ENCODE assay signal across 9 mouse cellular contexts in genomic region chr12:112797672-112798331, GRCm38 (mm10). TPM values are rescaled to one million over a fixed set of nuclear protein-coding genes. Genes with fewer than 3 reads are reported as not detected.
A peak's percentile ranks its signal among the peaks of the same experiment; 100 is the strongest.
DNase-seq lines count a peak whose midpoint lies in the region; ATAC-seq and TF ChIP-seq lines count a peak whose summit lies in the region.
"Had no signal": no experiment of that assay in that cellular context is flagged by ENCODE, and none has a peak within 500 bp of the region (broad histone marks: within the 10 kb centered on the region; RNA-seq: fewer than 3 reads in every experiment).

No protein-coding gene starts in this region.

- no peaks in the 10 kb centered on the region for H3K36me3 ChIP-seq in hindbrain, embryonic 15.5 days
- H3K36me3 ChIP-seq in hindbrain, embryonic 10.5 days = no peaks in the 10 kb centered on the region
- no peaks in the 10 kb centered on the region for H3K36me3 ChIP-seq in hindbrain, embryonic 16.5 days (ENCODE audit: control insufficient read depth, insufficient read depth, low read length)
- H3K36me3 ChIP-seq in myocyte (ENCODE audit: control insufficient read depth, insufficient read depth) = no peaks in the 10 kb centered on the region
- H3K36me3 ChIP-seq in kidney, adult 2 months (ENCODE audit: control insufficient read depth, insufficient read depth, low read length) = no peaks in the 10 kb centered on the region
- H3K36me3 ChIP-seq: neural tube, embryonic 12.5 days had no signal

- 42% methylated on average over 15 of the region's 15 CpGs for WGBS in hindbrain, embryonic 15.5 days
- WGBS in hindbrain, embryonic 10.5 days = 69% methylated on average over 15 of the region's 15 CpGs
- 50% methylated on average over 14 of the region's 15 CpGs for WGBS in hindbrain, embryonic 16.5 days
- 45% methylated on average over 15 of the region's 15 CpGs for WGBS in kidney, adult 2 months

- no peak overlapping the region for H3K4me3 ChIP-seq in hindbrain, embryonic 15.5 days
- no peak overlapping the region for H3K4me3 ChIP-seq in hindbrain, embryonic 10.5 days
- H3K4me3 ChIP-seq in hindbrain, embryonic 16.5 days (ENCODE audit: low read length) = no peak overlapping the region
- peak overlapping the region; percentile 62 for H3K4me3 ChIP-seq in myocyte
- no peak overlapping the region for H3K4me3 ChIP-seq in kidney, adult 2 months (ENCODE audit: insufficient read depth, low read depth, low read length)
- H3K4me3 ChIP-seq: neural tube, embryonic 12.5 days had no signal

- H3K27me3 ChIP-seq in hindbrain, embryonic 15.5 days = peaks cover 14% of the 10 kb centered on the region; the same call in 1 of the 2 replicates
- peaks cover 47% of the 10 kb centered on the region for H3K27me3 ChIP-seq in hindbrain, embryonic 10.5 days (ENCODE audit: insufficient read depth, poor library complexity, severe bottlenecking)
- H3K27me3 ChIP-seq in hindbrain, embryonic 16.5 days (replicated peaks; ENCODE audit: control insufficient read depth, insufficient read depth, low read length) = peaks cover 6% of the 10 kb centered on the region
- no peaks in the 10 kb centered on the region for H3K27me3 ChIP-seq in myocyte (ENCODE audit: control insufficient read depth, insufficient read depth, insufficient read length)
- H3K27me3 ChIP-seq in kidney, adult 2 months (replicated peaks; ENCODE audit: control insufficient read depth, insufficient read depth, low read length) = no peaks in the 10 kb centered on the region

- TF ChIP-seq POLR2A in myocyte (IDR thresholded peaks at IDR 0.05; ENCODE audit: insufficient read length, low read depth) = no peak
- no peak for TF ChIP-seq POLR2A in kidney, adult 2 months (IDR thresholded peaks at IDR 0.05; ENCODE audit: low read depth, low read length)

- no peak for TF ChIP-seq CTCF in kidney, adult 2 months (conservative IDR thresholded peaks at IDR 0.05; ENCODE audit: insufficient read depth, insufficient read length, low read depth, low read length)

- peaks cover 23% of the 10 kb centered on the region for H3K79me2 ChIP-seq in myocyte (ENCODE audit: control insufficient read depth, insufficient read depth)

- H3K27ac ChIP-seq in hindbrain, embryonic 15.5 days (replicated peaks) = no peak overlapping the region
- H3K27ac ChIP-seq in hindbrain, embryonic 10.5 days = no peak overlapping the region
- H3K27ac ChIP-seq in hindbrain, embryonic 16.5 days (ENCODE audit: low read depth, low read length) = no peak overlapping the region
- H3K27ac ChIP-seq in kidney, adult 2 months (ENCODE audit: insufficient read depth, low read depth, low read length) = no peak overlapping the region
- H3K27ac ChIP-seq: neural tube, embryonic 12.5 days had no signal

- H3ac ChIP-seq in myocyte (ENCODE audit: control insufficient read depth, insufficient read length) = no peak overlapping the region

- 0 out of 2 replicates have a peak, but pooled peaks have one; percentile 23 for ATAC-seq in hindbrain, embryonic 15.5 days (ENCODE audit: low FRiP score, low read depth)
- ATAC-seq in hindbrain, embryonic 16.5 days = peak; percentile 19; the same call in 1 of the 2 replicates
- ATAC-seq in megakaryocyte-erythroid progenitor cell, adult 5-6 weeks (replicated peaks; ENCODE audit: low FRiP score, low TSS enrichment, poor library complexity, severe bottlenecking) = no peak

- no peak overlapping the region for H3K4me2 ChIP-seq in hindbrain, embryonic 15.5 days
- no peak overlapping the region for H3K4me2 ChIP-seq in hindbrain, embryonic 16.5 days (ENCODE audit: low read length)
- peak overlapping the region; percentile 81 for H3K4me2 ChIP-seq in myocyte (ENCODE audit: low read depth)
- H3K4me2 ChIP-seq: neural tube, embryonic 12.5 days had no signal

- no peaks in the 10 kb centered on the region for H3K9me3 ChIP-seq in hindbrain, embryonic 15.5 days
- no peaks in the 10 kb centered on the region for H3K9me3 ChIP-seq in hindbrain, embryonic 10.5 days
- no peaks in the 10 kb centered on the region for H3K9me3 ChIP-seq in hindbrain, embryonic 16.5 days (ENCODE audit: control insufficient read depth, low read length)
- H3K9me3 ChIP-seq: neural tube, embryonic 12.5 days had no signal

- peaks cover 28% of the 10 kb centered on the region for H3K4me1 ChIP-seq in hindbrain, embryonic 15.5 days (replicated peaks)
- H3K4me1 ChIP-seq in hindbrain, embryonic 10.5 days (replicated peaks) = peaks cover 56% of the 10 kb centered on the region
- peaks cover 19% of the 10 kb centered on the region for H3K4me1 ChIP-seq in hindbrain, embryonic 16.5 days (ENCODE audit: control insufficient read depth, insufficient read depth, low read depth, low read length)
- 0 out of 2 replicates have a peak, but pooled peaks cover 3% of the 10 kb centered on the region for H3K4me1 ChIP-seq in kidney, adult 2 months (ENCODE audit: control insufficient read depth, insufficient read depth, low read length)

- DNase-seq in hindbrain, embryonic 10.5 days (ENCODE audit: low spot score) = no peak
- DNase-seq in adrenal gland, adult 2 months = peak; percentile 89
- DNase-seq in kidney, adult 2 months = no peak
- DNase-seq in yolk sac, embryonic 10.5 days (ENCODE audit: low spot score) = no peak

- H3K9ac ChIP-seq in hindbrain, embryonic 15.5 days = no peak overlapping the region
- H3K9ac ChIP-seq in hindbrain, embryonic 16.5 days (ENCODE audit: low read depth, low read length) = peak overlapping the region; percentile 14; the same call in 1 of the 2 replicates
- H3K9ac ChIP-seq: neural tube, embryonic 12.5 days had no signal

TF ChIP-seq in myocyte, 11 proteins besides CTCF, POLR2A, EP300 and RAD21 (continues in another document):
- TF ChIP-seq MYOG (IDR thresholded peaks at IDR 0.05; ENCODE audit: control insufficient read depth in 1 of 3, insufficient read depth in 1 of 3, insufficient read length in 2 of 3, low read depth in 2 of 3) (peak; percentile 45 to 96 (median 91)), USF1 (IDR thresholded peaks at IDR 0.05; ENCODE audit: low read depth) (no peak), SRF (IDR thresholded peaks at IDR 0.05; ENCODE audit: control insufficient read depth, insufficient read length, low read depth) (no peak), REST (IDR thresholded peaks at IDR 0.05; ENCODE audit: insufficient read depth, insufficient read length) (no peak), CEBPB (IDR thresholded peaks at IDR 0.05; ENCODE audit: insufficient read depth, poor library complexity, severe bottlenecking) (no peak), TCF12 (IDR thresholded peaks at IDR 0.05; ENCODE audit: insufficient read depth, poor library complexity, severe bottlenecking) (peak; percentile 83), E2F4 (IDR thresholded peaks at IDR 0.05; ENCODE audit: insufficient read depth) (no peak), MYOD1 (IDR thresholded peaks at IDR 0.05; ENCODE audit: control insufficient read depth in 1 of 3, insufficient read length in 2 of 3, low read depth in 2 of 3) (peak in 2 of 3 experiments; percentile 94 to 96)

RNA-seq across cellular contexts. Expression of gene Ahnak2, which starts 4.7 kb away (rescaled TPM):
- 1.8 and 3.3 TPM in 2 replicates for polyA plus RNA-seq in hindbrain, embryonic 15.5 days (2015; fragmentation: Nextera tagmentation; extraction: Ambion mirVana)
- 0.16 and 0.37 TPM in 2 replicates for polyA plus RNA-seq in hindbrain, embryonic 10.5 days (2016; fragmentation: Nextera tagmentation; extraction: Ambion mirVana)
- 10 to 100 TPM in 1 of 2 experiments, 1 to 10 TPM in 1; 3.6 to 10.0 TPM for total RNA-seq in adrenal gland, adult 2 months (2021)
- 1.7 and 2.2 TPM in 2 replicates for polyA plus RNA-seq in adrenal gland, adult 2 months (2012; rRNA removed)
- 3.4 and 3.7 TPM in 2 replicates for polyA plus RNA-seq in hindbrain, embryonic 16.5 days (2015; fragmentation: Nextera tagmentation; extraction: Ambion mirVana)
- polyA plus RNA-seq in myocyte (2012; fragmentation: generic; extraction: Trizol) = 24.4 TPM
- total RNA-seq in megakaryocyte-erythroid progenitor cell, adult 5-6 weeks (2014; fragmentation: Nextera tagmentation) = not detected in 2 replicates
- not detected in 2 replicates for total RNA-seq in megakaryocyte-erythroid progenitor cell, adult 5-6 weeks (2017)
- polyA plus RNA-seq in kidney, adult 2 months (2012; rRNA removed) = 0.70 and 0.99 TPM in 2 replicates

RNA-seq across cellular contexts. Expression of gene Clba1, which starts 10.9 kb away (rescaled TPM):
- 21.6 and 22.7 TPM in 2 replicates for polyA plus RNA-seq in hindbrain, embryonic 15.5 days (2015; fragmentation: Nextera tagmentation; extraction: Ambion mirVana)
- 15.5 and 17.2 TPM in 2 replicates for polyA plus RNA-seq in hindbrain, embryonic 10.5 days (2016; fragmentation: Nextera tagmentation; extraction: Ambion mirVana)
- 10 to 100 TPM in 1 of 2 experiments, 1 to 10 TPM in 1; 4.1 to 14.3 TPM for total RNA-seq in adrenal gland, adult 2 months (2021)
- 10.2 and 12.4 TPM in 2 replicates for polyA plus RNA-seq in adrenal gland, adult 2 months (2012; rRNA removed)
- 21.7 and 24.2 TPM in 2 replicates for polyA plus RNA-seq in hindbrain, embryonic 16.5 days (2015; fragmentation: Nextera tagmentation; extraction: Ambion mirVana)
- 9.6 TPM for polyA plus RNA-seq in myocyte (2012; fragmentation: generic; extraction: Trizol)
- total RNA-seq in megakaryocyte-erythroid progenitor cell, adult 5-6 weeks (2014; fragmentation: Nextera tagmentation) = 0.74 and 1.2 TPM in 2 replicates
- 0.08 TPM in 1 of 2 replicates, not detected in the other for total RNA-seq in megakaryocyte-erythroid progenitor cell, adult 5-6 weeks (2017)
- polyA plus RNA-seq in kidney, adult 2 months (2012; rRNA removed) = 19.1 and 22.5 TPM in 2 replicates

RNA-seq across cellular contexts. Expression of gene Cdca4, which starts 31.4 kb away (rescaled TPM):
- 37.3 and 44.6 TPM in 2 replicates for polyA plus RNA-seq in hindbrain, embryonic 15.5 days (2015; fragmentation: Nextera tagmentation; extraction: Ambion mirVana)
- 176 and 179 TPM in 2 replicates for polyA plus RNA-seq in hindbrain, embryonic 10.5 days (2016; fragmentation: Nextera tagmentation; extraction: Ambion mirVana)
- 10 to 100 TPM; 11.0 to 13.0 TPM for total RNA-seq in adrenal gland, adult 2 months (2021)
- polyA plus RNA-seq in adrenal gland, adult 2 months (2012; rRNA removed) = 8.1 and 9.4 TPM in 2 replicates
- polyA plus RNA-seq in hindbrain, embryonic 16.5 days (2015; fragmentation: Nextera tagmentation; extraction: Ambion mirVana) = 31.3 and 36.7 TPM in 2 replicates
- 21.5 TPM for polyA plus RNA-seq in myocyte (2012; fragmentation: generic; extraction: Trizol)
- 71.1 and 82.7 TPM in 2 replicates for total RNA-seq in megakaryocyte-erythroid progenitor cell, adult 5-6 weeks (2014; fragmentation: Nextera tagmentation)
- 47.3 and 52.4 TPM in 2 replicates for total RNA-seq in megakaryocyte-erythroid progenitor cell, adult 5-6 weeks (2017)
- 10.3 and 10.6 TPM in 2 replicates for polyA plus RNA-seq in kidney, adult 2 months (2012; rRNA removed)

RNA-seq across cellular contexts. Expression of gene Pld4, which starts 37.3 kb away (rescaled TPM):
- polyA plus RNA-seq in hindbrain, embryonic 15.5 days (2015; fragmentation: Nextera tagmentation; extraction: Ambion mirVana) = 6.3 and 9.2 TPM in 2 replicates
- 5.2 and 5.7 TPM in 2 replicates for polyA plus RNA-seq in hindbrain, embryonic 10.5 days (2016; fragmentation: Nextera tagmentation; extraction: Ambion mirVana)
- 10 to 100 TPM; 10.1 to 13.0 TPM for total RNA-seq in adrenal gland, adult 2 months (2021)
- 28.0 and 29.5 TPM in 2 replicates for polyA plus RNA-seq in adrenal gland, adult 2 months (2012; rRNA removed)
- 5.6 and 7.0 TPM in 2 replicates for polyA plus RNA-seq in hindbrain, embryonic 16.5 days (2015; fragmentation: Nextera tagmentation; extraction: Ambion mirVana)
- polyA plus RNA-seq in myocyte (2012; fragmentation: generic; extraction: Trizol) = 0.08 TPM
- 1.2 TPM in 1 of 2 replicates, not detected in the other for total RNA-seq in megakaryocyte-erythroid progenitor cell, adult 5-6 weeks (2014; fragmentation: Nextera tagmentation)
- 0.14 and 0.46 TPM in 2 replicates for total RNA-seq in megakaryocyte-erythroid progenitor cell, adult 5-6 weeks (2017)
- 19.6 and 23.7 TPM in 2 replicates for polyA plus RNA-seq in kidney, adult 2 months (2012; rRNA removed)
